In the genomic region with DNA sequence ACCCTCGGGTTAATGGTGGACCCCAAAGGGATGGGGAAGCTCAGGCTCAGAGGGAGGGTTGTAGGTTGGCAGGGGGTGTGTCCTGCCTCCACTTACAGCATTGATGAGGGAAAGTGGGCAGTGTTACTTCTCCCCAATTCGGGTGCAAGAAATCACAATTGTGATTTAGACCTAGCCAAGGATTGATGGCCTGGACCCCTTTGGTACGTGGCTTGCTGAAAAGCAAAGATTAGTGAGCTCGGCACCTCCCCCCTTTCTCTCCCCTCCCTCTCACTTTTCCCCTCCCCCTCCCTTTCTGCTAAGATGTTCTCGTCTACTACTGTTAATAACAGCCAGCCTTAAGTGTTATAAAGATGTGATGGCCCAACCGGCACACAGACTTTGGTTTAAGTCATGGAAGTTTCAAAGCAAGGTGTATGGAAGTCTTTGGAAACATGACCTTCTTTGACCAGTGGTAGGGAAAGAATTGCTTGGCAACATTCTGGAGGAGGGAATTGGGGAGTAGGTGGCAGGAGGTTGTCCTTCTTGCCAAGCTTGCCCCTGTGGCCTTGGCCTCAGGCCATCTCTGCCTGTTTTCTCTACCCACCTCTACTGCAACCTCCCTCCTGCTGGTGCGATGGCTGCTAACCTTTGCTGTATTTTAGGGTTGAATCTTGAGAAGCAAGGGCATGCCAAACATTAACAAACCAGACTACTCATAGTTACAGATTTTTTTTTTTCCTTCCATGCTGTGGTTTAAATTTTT, we compare ENCODE assay signal across 8 mouse cellular contexts. TPM values are rescaled to one million over a fixed set of nuclear protein-coding genes. Genes with fewer than 3 reads are reported as not detected.
DNase-seq lines count a peak whose midpoint lies in the region; ATAC-seq and TF ChIP-seq lines count a peak whose summit lies in the region.

No protein-coding gene starts in this region.

- in situ Hi-C loops in ES-E14 (cut with MboI; ENCODE audit: low sequenced_read_pairs in 2 of 2, unreplicated experiment in 2 of 2) = no loop called here

- no peaks in the 10 kb centered on the region for H3K27me3 ChIP-seq in intestine, embryonic 14.5 days (replicated peaks; ENCODE audit: control insufficient read depth, insufficient read depth, low read length)

- peak; percentile 62 to 81 for DNase-seq in adrenal gland, adult (ENCODE audit: inconsistent age in 2 of 2, low spot score in 1 of 2)
- no peak for DNase-seq in adrenal gland, postnatal 4 days (ENCODE audit: low spot score in 2 of 2)
- no peak for DNase-seq in ES-E14 (ENCODE audit: low read depth, low spot score)
- no peak for DNase-seq in intestine, embryonic 14.5 days (ENCODE audit: low spot score)
- peak; percentile 64 for DNase-seq in testis, postnatal 10 days (ENCODE audit: low spot score)
- no peak for DNase-seq in thymus, postnatal 0 days (ENCODE audit: low spot score)

- peak overlapping the region; percentile 93 for H3K27ac ChIP-seq in ES-E14 (ENCODE audit: insufficient read depth, low read depth, low read length, poor library complexity, severe bottlenecking)
- peak overlapping the region; percentile 90 for H3K27ac ChIP-seq in cortical plate, adult 2 months (ENCODE audit: insufficient read depth, low read length)
- H3K27ac ChIP-seq in intestine, embryonic 14.5 days (ENCODE audit: low read depth) = peak overlapping the region; percentile 92
- H3K27ac ChIP-seq in macrophage = peak overlapping the region; percentile 87

- H3K4me1 ChIP-seq in ES-E14 (ENCODE audit: control insufficient read depth in 2 of 2, insufficient read depth in 2 of 2, low read length in 2 of 2, poor library complexity in 1 of 2) = peaks cover 4 to 5% of the 10 kb centered on the region in 2 experiments; a peak in 3 of 4 replicates
- H3K4me1 ChIP-seq in cortical plate, adult 2 months (ENCODE audit: control insufficient read depth, insufficient read depth, low read length) = peaks cover 8% of the 10 kb centered on the region
- H3K4me1 ChIP-seq in intestine, embryonic 14.5 days (replicated peaks; ENCODE audit: control insufficient read depth, insufficient read depth, low read length) = peaks cover 22% of the 10 kb centered on the region

- ATAC-seq in intestine, embryonic 14.5 days (replicated peaks; ENCODE audit: low FRiP score, low TSS enrichment, low read depth) = peak; percentile 3; the same call in 1 of the 2 replicates

- H3K9me3 ChIP-seq in ES-E14 (ENCODE audit: control insufficient read depth, insufficient read depth, low read depth, low read length) = no peaks in the 10 kb centered on the region
- no peaks in the 10 kb centered on the region for H3K9me3 ChIP-seq in intestine, embryonic 14.5 days (ENCODE audit: control insufficient read depth, low read length)

- peaks cover 5% of the 10 kb centered on the region; the same call in 1 of the 2 replicates for H3K36me3 ChIP-seq in ES-E14 (ENCODE audit: control insufficient read depth, insufficient read depth, low read length, poor library complexity, severe bottlenecking)
- peaks cover 7% of the 10 kb centered on the region; the same call in 1 of the 2 replicates for H3K36me3 ChIP-seq in intestine, embryonic 14.5 days (ENCODE audit: control insufficient read depth, insufficient read depth, low read length)
- no peaks in the 10 kb centered on the region for H3K36me3 ChIP-seq in macrophage (ENCODE audit: inconsistent target)

- 2% methylated on average over 7 of the region's 7 CpGs for WGBS in intestine, embryonic 14.5 days
- WGBS in macrophage (ENCODE audit: missing documents) = 10% methylated on average over 6 of the region's 7 CpGs

- H3K4me3 ChIP-seq in ES-E14 (ENCODE audit: insufficient read depth in 1 of 2, low read depth in 1 of 2, low read length in 2 of 2, poor library complexity in 1 of 2, severe bottlenecking in 1 of 2) (peak overlapping the region; percentile 87 to 94), macrophage (ENCODE audit: inconsistent target) (peak overlapping the region; percentile 95)
- H3K4me3 ChIP-seq in cortical plate, adult 2 months (ENCODE audit: insufficient read depth, low read length) = peak overlapping the region; percentile 88
- H3K4me3 ChIP-seq in intestine, embryonic 14.5 days (ENCODE audit: low read depth, low read length) = peak overlapping the region; percentile 80

- H3K4me2 ChIP-seq in intestine, embryonic 14.5 days (ENCODE audit: low read length) = peak overlapping the region; percentile 62

- peaks cover 61% of the 10 kb centered on the region for H3K79me2 ChIP-seq in macrophage (ENCODE audit: inconsistent target)

- TF ChIP-seq CTCF in cortical plate, adult 2 months (IDR thresholded peaks at IDR 0.05; ENCODE audit: extremely low read depth, insufficient read depth, low read length) = no peak

- H3K9ac ChIP-seq in ES-E14 (ENCODE audit: insufficient read depth, low read depth, low read length, poor library complexity, severe bottlenecking) = peak overlapping the region; percentile 94
- peak overlapping the region; percentile 76 for H3K9ac ChIP-seq in intestine, embryonic 14.5 days (ENCODE audit: low read length)

- no peak for TF ChIP-seq POLR2A in cortical plate, adult 2 months (IDR thresholded peaks at IDR 0.05; ENCODE audit: extremely low read depth, insufficient read depth, low read length)

TF ChIP-seq in ES-E14, 5 proteins besides CTCF, POLR2A, EP300 and RAD21:
- TF ChIP-seq HCFC1 (IDR thresholded peaks at IDR 0.05; ENCODE audit: borderline replicate concordance, insufficient read depth, low read length) (no peak), CHD2 (IDR thresholded peaks at IDR 0.05; ENCODE audit: low read depth, low read length) (no peak), MAFK (IDR thresholded peaks at IDR 0.05; ENCODE audit: insufficient read depth, low read depth, low read length) (no peak), ZNF384 (IDR thresholded peaks at IDR 0.05; ENCODE audit: low read depth, low read length) (no peak), ZC3H11A (IDR thresholded peaks at IDR 0.05; ENCODE audit: borderline replicate concordance, low read depth, low read length) (no peak)
TF ChIP-seq in ES-E14: peak in this region for 0.

RNA-seq across cellular contexts. Expression of a gene that starts 0.9 kb away (rescaled TPM):
- total RNA-seq in adrenal gland, postnatal 4 days (2021) = 100 to 1,000 TPM; 211 to 213 TPM
- total RNA-seq in ES-E14 (2012; rRNA removed) = 43.0 and 58.6 TPM in 2 replicates
- 186 and 222 TPM in 2 replicates for polyA plus RNA-seq in cortical plate, adult 2 months (2012; rRNA removed)
- polyA plus RNA-seq in intestine, embryonic 14.5 days (2014; fragmentation: Nextera tagmentation; extraction: Ambion mirVana) = 218 and 236 TPM in 2 replicates
- 100 to 1,000 TPM in 10 of 26 experiments, 10 to 100 TPM in 16; 55.5 to 145 (median 86.5) TPM for total RNA-seq in macrophage (2018; cell fraction: chromatin; rRNA removed)
- 100 to 1,000 TPM in 16 of 26 experiments, 10 to 100 TPM in 10; 78.2 to 185 (median 109) TPM for total RNA-seq in macrophage (2018; cell fraction: cytosol; rRNA removed)
- total RNA-seq in macrophage (2018; cell fraction: nucleus; rRNA removed) = 100 to 1,000 TPM in 14 of 26 experiments, 10 to 100 TPM in 12; 77.6 to 267 (median 107) TPM
- 67.8 to 119 TPM (median 103 TPM) in 3 replicates for polyA plus RNA-seq in macrophage (2018)
- 67.1 and 74.2 TPM in 2 replicates for polyA plus RNA-seq in thymus, postnatal 0 days (2015; fragmentation: Nextera tagmentation; extraction: Ambion mirVana)

Comparison
In these comparisons a context has a peak if more than half of its experiments do, and no peak if none do; other contexts are left out.
1. DNase-seq: peak in adrenal gland, adult (2 of 2) and testis, postnatal 10 days (single experiment); none in adrenal gland, postnatal 4 days (0 of 2), ES-E14 (single experiment), intestine, embryonic 14.5 days (single experiment) and thymus, postnatal 0 days (single experiment).
2. Peak in every context shown above with its lines, with median percentiles within 50 percentile points of each other: H3K27ac ChIP-seq and H3K4me3 ChIP-seq.